12 mouse cellular contexts compared by ENCODE assay signal in genomic region chr15:37036481-37037156, GRCm38 (mm10). TPM values are rescaled to one million over a fixed set of nuclear protein-coding genes. Genes with fewer than 3 reads are reported as not detected.
DNase-seq lines count a peak whose midpoint lies in the region; ATAC-seq and TF ChIP-seq lines count a peak whose summit lies in the region.
"Had no signal": no experiment of that assay in that cellular context is flagged by ENCODE, and none has a peak within 500 bp of the region (broad histone marks: within the 10 kb centered on the region; RNA-seq: fewer than 3 reads in every experiment).

No protein-coding gene starts in this region.

- H3K4me1 ChIP-seq in embryonic facial prominence, embryonic 11.5 days (ENCODE audit: control insufficient read depth, insufficient read depth, low read length): no peaks in the 10 kb centered on the region
- peaks cover 12% of the 10 kb centered on the region for H3K4me1 ChIP-seq in embryonic facial prominence, embryonic 10.5 days
- peaks cover 16% of the 10 kb centered on the region; the same call in 1 of the 2 replicates for H3K4me1 ChIP-seq in limb, embryonic 12.5 days (replicated peaks)
- peaks cover 7% of the 10 kb centered on the region; the same call in 1 of the 2 replicates for H3K4me1 ChIP-seq in limb, embryonic 10.5 days
- H3K4me1 ChIP-seq in heart, embryonic 16.5 days (ENCODE audit: control insufficient read depth, insufficient read depth, low read length): peaks cover 11% of the 10 kb centered on the region
- H3K4me1 ChIP-seq in lung, postnatal 0 days (ENCODE audit: insufficient read depth, low read depth, low read length): no peaks in the 10 kb centered on the region; the same call in 1 of the 2 replicates

- TF ChIP-seq EP300 in lung, postnatal 0 days (IDR thresholded peaks at IDR 0.05): no peak

- no peak overlapping the region for H3K4me2 ChIP-seq in embryonic facial prominence, embryonic 11.5 days (ENCODE audit: low read depth, low read length)
- no peak overlapping the region for H3K4me2 ChIP-seq in limb, embryonic 12.5 days
- H3K4me2 ChIP-seq in heart, embryonic 16.5 days (ENCODE audit: low read depth, low read length): 0 out of 2 replicates have a peak overlapping the region, but pooled peaks have one; percentile 5
- no peak overlapping the region for H3K4me2 ChIP-seq in lung, postnatal 0 days (replicated peaks; ENCODE audit: low read depth, low read length)
- H3K4me2 ChIP-seq: neural tube, embryonic 13.5 days had no signal

- H3K9me3 ChIP-seq in embryonic facial prominence, embryonic 11.5 days (replicated peaks; ENCODE audit: control insufficient read depth, low read length): no peaks in the 10 kb centered on the region
- H3K9me3 ChIP-seq in embryonic facial prominence, embryonic 10.5 days: no peaks in the 10 kb centered on the region
- no peaks in the 10 kb centered on the region for H3K9me3 ChIP-seq in limb, embryonic 12.5 days
- H3K9me3 ChIP-seq in limb, embryonic 10.5 days (replicated peaks): no peaks in the 10 kb centered on the region
- no peaks in the 10 kb centered on the region for H3K9me3 ChIP-seq in heart, embryonic 16.5 days (replicated peaks; ENCODE audit: control insufficient read depth, low read length)
- no peaks in the 10 kb centered on the region for H3K9me3 ChIP-seq in lung, postnatal 0 days (ENCODE audit: low read length)
- H3K9me3 ChIP-seq: neural tube, embryonic 13.5 days had no signal

- no peaks in the 10 kb centered on the region for H3K36me3 ChIP-seq in embryonic facial prominence, embryonic 11.5 days (replicated peaks; ENCODE audit: control insufficient read depth, insufficient read depth, low read depth, low read length)
- no peaks in the 10 kb centered on the region for H3K36me3 ChIP-seq in embryonic facial prominence, embryonic 10.5 days (replicated peaks)
- no peaks in the 10 kb centered on the region for H3K36me3 ChIP-seq in limb, embryonic 12.5 days
- H3K36me3 ChIP-seq in limb, embryonic 10.5 days: no peaks in the 10 kb centered on the region
- H3K36me3 ChIP-seq in heart, embryonic 16.5 days (ENCODE audit: control insufficient read depth, insufficient read depth): no peaks in the 10 kb centered on the region
- H3K36me3 ChIP-seq in lung, postnatal 0 days (ENCODE audit: insufficient read depth, low read length): no peaks in the 10 kb centered on the region
- H3K36me3 ChIP-seq: neural tube, embryonic 13.5 days had no signal

- TF ChIP-seq CTCF in lung, postnatal 0 days (IDR thresholded peaks at IDR 0.05): no peak

- 65% methylated on average over 7 of the region's 7 CpGs for WGBS in embryonic facial prominence, embryonic 11.5 days
- 62% methylated on average over 7 of the region's 7 CpGs for WGBS in embryonic facial prominence, embryonic 10.5 days
- WGBS in limb, embryonic 12.5 days: 50% methylated on average over 7 of the region's 7 CpGs
- WGBS in limb, embryonic 10.5 days: 62% methylated on average over 7 of the region's 7 CpGs
- WGBS in heart, embryonic 16.5 days: 22% methylated on average over 7 of the region's 7 CpGs
- WGBS in lung, postnatal 0 days: 41% methylated on average over 7 of the region's 7 CpGs

- no peak for ATAC-seq in embryonic facial prominence, embryonic 11.5 days (replicated peaks; ENCODE audit: insufficient number of reproducible peaks, low FRiP score, low TSS enrichment, low read depth)
- 0 out of 2 replicates have a peak, but pooled peaks have one; percentile 54 for ATAC-seq in limb, embryonic 12.5 days (ENCODE audit: insufficient number of reproducible peaks, insufficient read depth, low FRiP score, low TSS enrichment, low read depth)
- ATAC-seq in heart, embryonic 16.5 days (replicated peaks; ENCODE audit: extremely low read depth, insufficient read depth, low FRiP score): peak; percentile 52
- peak; percentile 26; the same call in 1 of the 2 replicates for ATAC-seq in lung, postnatal 0 days

- peak; percentile 19 for DNase-seq in embryonic facial prominence, embryonic 11.5 days (ENCODE audit: low spot score)
- no peak for DNase-seq in embryonic facial prominence, embryonic 10.5 days (ENCODE audit: low spot score)
- DNase-seq in limb, embryonic 10.5 days (ENCODE audit: low spot score): no peak
- peak; percentile 26 for DNase-seq in lung, postnatal 0 days (ENCODE audit: low spot score)
- no peak for DNase-seq in gastrocnemius, postnatal 4 days (ENCODE audit: low spot score in 2 of 2)
- DNase-seq in spleen, postnatal 10 days (ENCODE audit: low spot score in 2 of 2): no peak
- DNase-seq: embryo, embryonic 11 days; thymus, postnatal 25 days had no signal

- H3K27me3 ChIP-seq in embryonic facial prominence, embryonic 11.5 days (ENCODE audit: control insufficient read depth, insufficient read depth, low read length): no peaks in the 10 kb centered on the region
- no peaks in the 10 kb centered on the region for H3K27me3 ChIP-seq in embryonic facial prominence, embryonic 10.5 days (replicated peaks; ENCODE audit: low read depth, poor library complexity, severe bottlenecking)
- no peaks in the 10 kb centered on the region for H3K27me3 ChIP-seq in limb, embryonic 12.5 days
- no peaks in the 10 kb centered on the region for H3K27me3 ChIP-seq in limb, embryonic 10.5 days (ENCODE audit: low read depth, poor library complexity, severe bottlenecking)
- H3K27me3 ChIP-seq in heart, embryonic 16.5 days (ENCODE audit: control insufficient read depth, insufficient read depth, low read length): no peaks in the 10 kb centered on the region
- no peaks in the 10 kb centered on the region for H3K27me3 ChIP-seq in lung, postnatal 0 days (replicated peaks; ENCODE audit: insufficient read depth, low read length)
- H3K27me3 ChIP-seq: neural tube, embryonic 13.5 days had no signal

- no peak overlapping the region for H3K4me3 ChIP-seq in embryonic facial prominence, embryonic 11.5 days (ENCODE audit: low read depth, low read length)
- no peak overlapping the region for H3K4me3 ChIP-seq in embryonic facial prominence, embryonic 10.5 days
- H3K4me3 ChIP-seq in limb, embryonic 12.5 days (replicated peaks): no peak overlapping the region
- no peak overlapping the region for H3K4me3 ChIP-seq in limb, embryonic 10.5 days
- H3K4me3 ChIP-seq in heart, embryonic 16.5 days (ENCODE audit: low read length): no peak overlapping the region
- no peak overlapping the region for H3K4me3 ChIP-seq in lung, postnatal 0 days (ENCODE audit: low read depth, low read length)
- H3K4me3 ChIP-seq: neural tube, embryonic 13.5 days had no signal

- H3K27ac ChIP-seq in embryonic facial prominence, embryonic 11.5 days (replicated peaks; ENCODE audit: low read depth, low read length): no peak overlapping the region
- no peak overlapping the region for H3K27ac ChIP-seq in embryonic facial prominence, embryonic 10.5 days (replicated peaks)
- H3K27ac ChIP-seq in limb, embryonic 12.5 days: peak overlapping the region; percentile 59; the same call in 1 of the 2 replicates
- H3K27ac ChIP-seq in limb, embryonic 10.5 days: no peak overlapping the region
- H3K27ac ChIP-seq in heart, embryonic 16.5 days (ENCODE audit: low read length): no peak overlapping the region
- no peak overlapping the region for H3K27ac ChIP-seq in lung, postnatal 0 days (ENCODE audit: low read length)
- H3K27ac ChIP-seq: liver, embryonic 14.5 days; neural tube, embryonic 13.5 days had no signal

- H3K9ac ChIP-seq in embryonic facial prominence, embryonic 11.5 days (replicated peaks; ENCODE audit: low read length): no peak overlapping the region
- no peak overlapping the region for H3K9ac ChIP-seq in limb, embryonic 12.5 days (replicated peaks)
- no peak overlapping the region for H3K9ac ChIP-seq in heart, embryonic 16.5 days (ENCODE audit: low read length)
- H3K9ac ChIP-seq in lung, postnatal 0 days (replicated peaks; ENCODE audit: low read depth): no peak overlapping the region
- H3K9ac ChIP-seq: liver, embryonic 14.5 days; neural tube, embryonic 13.5 days had no signal

RNA-seq across cellular contexts. Expression of gene Zfp706, which starts 29.0 kb away (rescaled TPM):
- 381 and 407 TPM in 2 replicates for polyA plus RNA-seq in embryonic facial prominence, embryonic 11.5 days (2014; fragmentation: Nextera tagmentation; extraction: Ambion mirVana)
- polyA plus RNA-seq in embryonic facial prominence, embryonic 10.5 days (2016; fragmentation: Nextera tagmentation; extraction: Ambion mirVana): 494 and 511 TPM in 2 replicates
- 444 and 475 TPM in 2 replicates for polyA plus RNA-seq in limb, embryonic 12.5 days (2016; fragmentation: Nextera tagmentation; extraction: Ambion mirVana)
- polyA plus RNA-seq in limb, embryonic 10.5 days (2016; fragmentation: Nextera tagmentation; extraction: Ambion mirVana): 509 and 547 TPM in 2 replicates
- 426 and 448 TPM in 2 replicates for polyA plus RNA-seq in heart, embryonic 16.5 days (2015; fragmentation: Nextera tagmentation; extraction: Ambion mirVana)
- polyA plus RNA-seq in lung, postnatal 0 days (2015; fragmentation: Nextera tagmentation; extraction: Ambion mirVana): 428 and 445 TPM in 2 replicates
- 100 to 1,000 TPM; 206 to 237 TPM for total RNA-seq in gastrocnemius, postnatal 4 days (2021)

Comparison
In these comparisons a context has a peak if more than half of its experiments do, and no peak if none do; other contexts are left out.
1. DNase-seq: peak in embryonic facial prominence, embryonic 11.5 days (single experiment) and lung, postnatal 0 days (single experiment); none in embryonic facial prominence, embryonic 10.5 days (single experiment), limb, embryonic 10.5 days (single experiment), gastrocnemius, postnatal 4 days (0 of 2) and spleen, postnatal 10 days (0 of 2).